In genomic region chrX:107577501-107577900, GRCm38 (mm10) we compare ENCODE assay signal across 8 mouse cellular contexts.
A peak's percentile ranks its signal among the peaks of the same experiment; 100 is the strongest.
DNase-seq lines count a peak whose midpoint lies in the region.

No protein-coding gene starts in this region.

- peak; percentile 25 to 45 for DNase-seq in cerebellum, postnatal 10 days
- no peak for DNase-seq in cerebellum, adult 9-11 months
- peak; percentile 3 for DNase-seq in layer of hippocampus, adult 11-12 months (ENCODE audit: low spot score)
- no peak for DNase-seq in layer of hippocampus, adult 9-11 months
- DNase-seq in B cell, adult 2 months, result peak; percentile 2 to 10
- DNase-seq in embryo, embryonic 11.5 days (ENCODE audit: low read depth, low spot score), result peak; percentile 5
- peak; percentile 15 to 35 for DNase-seq in right cerebral cortex, adult 2 months (ENCODE audit: low spot score in 2 of 2)
- DNase-seq in gastrocnemius, adult 8-10 months (ENCODE audit: low spot score in 2 of 2), result no peak

Comparison
In these comparisons a context has a peak if more than half of its experiments do, and no peak if none do; other contexts are left out.
1. DNase-seq: peak in cerebellum, postnatal 10 days (2 of 2), layer of hippocampus, adult 11-12 months (single experiment), B cell, adult 2 months (2 of 2), embryo, embryonic 11.5 days (single experiment) and right cerebral cortex, adult 2 months (2 of 2); none in cerebellum, adult 9-11 months (single experiment), layer of hippocampus, adult 9-11 months (single experiment) and gastrocnemius, adult 8-10 months (0 of 2).